Mouse (Mus musculus) stomach, embryonic 15.5 days (tissue): ENCODE results near the gene Pold4. TPM values are rescaled to one million over a fixed set of nuclear protein-coding genes. Genes with fewer than 3 reads are reported as not detected.
A peak's percentile ranks its signal among the peaks of the same experiment; 100 is the strongest.

Experiments
- ATAC-seq: fragments of 200-750 bp; cut with Nextera tagmentation; 2 replicates; pipeline ENCODE4 v1.8.0; 2017; ENCODE audit warnings: low read depth, moderate number of reproducible peaks, moderate TSS enrichment; ENCODE audit not compliant: insufficient read depth, low FRiP score
- H3K27ac ChIP-seq: fragments of 300-500 bp; sonication (generic); 2 replicates; pipeline ENCODE4 v1.5.1; 2015; ENCODE audit warnings: mild to moderate bottlenecking, inconsistent platforms
- H3K27me3 ChIP-seq: fragments of 300-500 bp; sonication (generic); replicated peaks from 2 replicates; pipeline ENCODE4 v1.6.1; 2015; ENCODE audit warnings: inconsistent platforms
- H3K36me3 ChIP-seq: fragments of 300-500 bp; sonication (generic); 2 replicates; pipeline ENCODE4 v1.6.1; 2015; ENCODE audit warnings: inconsistent platforms
- H3K4me1 ChIP-seq: fragments of 300-500 bp; sonication (generic); 2 replicates; pipeline ENCODE4 v1.6.1; 2015; ENCODE audit warnings: inconsistent platforms
- H3K4me2 ChIP-seq: fragments of 300-500 bp; sonication (generic); 2 replicates; pipeline ENCODE4 v1.6.1; 2015; ENCODE audit warnings: mild to moderate bottlenecking, inconsistent platforms
- H3K4me3 ChIP-seq: fragments of 300-500 bp; sonication (generic); replicated peaks from 2 replicates; pipeline ENCODE4 v1.5.1; 2015; ENCODE audit warnings: inconsistent platforms
- H3K9ac ChIP-seq: fragments of 300-500 bp; sonication (generic); 2 replicates; pipeline ENCODE4 v1.6.1; 2015; ENCODE audit warnings: inconsistent platforms
- H3K9me3 ChIP-seq: fragments of 300-500 bp; sonication (generic); 2 replicates; pipeline ENCODE4 v1.6.1; 2016; ENCODE audit warnings: inconsistent platforms
- WGBS: fragments of 180-500 bp; shearing (Covaris S2); methylation state at CpG from one replicate; pipeline ENCODE4 v1.1.7; 2015; 5-methylcytosine and 5-hydroxymethylcytosine counted together
- polyA plus RNA-seq: library from polyadenylated mRNA; unstranded; fragments of >200 nt; fragmentation: Nextera tagmentation; extraction: Ambion mirVana; gene quantifications from 2 replicates; pipeline ENCODE4 v1.2.1, GENCODE M21; 2015

Pold4 gene
- polyA plus RNA-seq, 1 experiment from 2014 or later, result 36.4 TPM

DNA sequence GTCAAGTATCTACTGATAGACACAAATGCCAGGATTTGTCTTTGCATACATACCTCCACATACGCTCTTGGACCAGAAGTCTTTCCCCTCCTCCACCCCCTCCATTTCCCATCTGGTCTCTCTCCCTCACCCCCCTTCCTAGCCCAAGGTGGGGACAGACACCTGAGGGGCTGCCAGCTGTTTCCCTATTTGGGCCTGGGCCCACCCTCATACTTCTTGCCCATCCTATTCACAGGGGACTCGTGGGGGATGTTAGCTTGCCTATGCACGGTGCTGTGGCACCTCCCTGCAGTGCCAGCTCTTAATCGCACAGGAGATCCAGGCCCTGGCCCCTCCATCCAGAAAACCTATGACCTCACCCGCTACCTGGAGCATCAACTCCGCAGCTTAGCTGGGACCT lies 11.8 kb upstream of the Pold4 start:
- no peak overlapping the region for H3K4me2 ChIP-seq
- no peaks in the 10 kb centered on the region for H3K36me3 ChIP-seq

DNA sequence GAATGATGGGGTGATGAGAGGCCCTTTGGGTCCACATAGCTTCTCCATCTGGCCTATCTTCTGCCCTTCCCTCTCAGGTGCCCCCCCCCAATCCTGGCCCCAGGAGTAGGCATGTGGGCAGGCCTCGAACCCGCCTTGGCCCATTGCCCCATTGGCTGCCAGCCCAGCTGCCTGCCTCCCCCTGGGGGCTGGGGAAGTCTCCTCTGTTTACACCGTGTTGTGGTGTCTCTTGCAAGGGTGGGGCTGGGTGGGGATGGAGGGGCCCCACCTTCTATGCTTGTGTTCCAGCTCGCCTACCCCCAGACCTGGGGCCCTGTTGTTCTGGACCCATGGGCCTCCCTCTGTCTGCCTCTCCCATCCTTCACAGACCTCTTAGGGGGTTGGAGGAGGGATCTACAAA lies 11.3 kb upstream of the Pold4 start:
- Histone ChIP-seq H3K4me2 (peak overlapping the region; percentile 33; the same call in 1 of the 2 replicates), H3K27me3 (no peaks in the 10 kb centered on the region), H3K4me1 (peaks cover 53% of the 10 kb centered on the region), H3K4me3 (no peak overlapping the region), H3K9ac (0 out of 2 replicates have a peak overlapping the region, but pooled peaks have one; percentile 1), H3K9me3 (no peaks in the 10 kb centered on the region), H3K27ac (peak overlapping the region; percentile 68), H3K36me3 (no peaks in the 10 kb centered on the region)
- peak; percentile 28; the same call in 1 of the 2 replicates for ATAC-seq
- WGBS, result 18% methylated on average over 4 of the region's 4 CpGs

More for the DNA sequence above, 11.8 kb upstream of the Pold4 start:
- peak overlapping the region; percentile 68; the same call in 1 of the 2 replicates for H3K27ac ChIP-seq
- WGBS, result 78% methylated on average over 6 of the region's 6 CpGs
- H3K4me1 ChIP-seq, result peaks cover 55% of the 10 kb centered on the region
- no peaks in the 10 kb centered on the region for H3K27me3 ChIP-seq
- no peak overlapping the region for H3K4me3 ChIP-seq
- H3K9me3 ChIP-seq, result no peaks in the 10 kb centered on the region
- ATAC-seq, result no peak
- H3K9ac ChIP-seq, result no peak overlapping the region

DNA sequence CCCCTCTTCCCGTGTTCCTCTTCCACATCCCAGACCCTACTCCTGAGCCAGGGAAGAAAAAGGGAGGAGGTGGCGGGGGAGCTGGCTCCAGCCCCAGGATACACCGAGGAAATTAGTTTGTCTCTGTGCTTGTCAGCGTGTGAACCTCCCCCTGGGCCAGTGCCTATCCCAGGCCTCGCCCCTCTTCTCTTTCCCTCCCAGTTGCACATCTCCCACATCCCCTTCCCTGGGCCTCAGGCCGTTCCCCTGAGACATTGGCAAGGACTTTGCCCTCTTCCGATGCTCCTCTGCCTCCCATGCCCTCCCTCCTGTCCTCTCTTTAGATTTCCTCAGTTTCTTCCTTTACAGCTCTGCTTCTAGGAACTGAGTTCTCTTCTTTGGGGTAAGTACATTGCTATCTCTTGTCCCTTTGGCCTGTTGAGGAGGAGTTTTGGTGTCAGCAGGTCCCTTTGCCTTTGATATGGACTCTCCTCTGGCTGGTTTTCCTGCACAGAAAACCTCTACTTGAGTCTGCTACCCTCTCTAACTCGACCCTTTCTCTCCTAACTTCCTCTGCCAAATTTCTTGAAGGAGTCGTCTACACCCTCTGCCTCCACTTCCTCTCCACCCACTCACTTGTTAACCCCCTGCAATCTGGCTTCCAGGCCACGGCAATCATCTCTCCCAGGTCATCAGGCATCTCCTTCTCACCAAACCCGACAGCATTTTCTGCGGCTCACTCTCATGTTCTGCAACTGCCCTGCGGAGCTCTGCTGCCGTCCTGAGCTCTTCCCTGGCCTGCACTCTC lies 10.5 kb upstream of the Pold4 start:
- Histone ChIP-seq H3K4me1 (peaks cover 48% of the 10 kb centered on the region), H3K27ac (peak overlapping the region; percentile 68), H3K9ac (peak overlapping the region; percentile 1; the same call in 1 of the 2 replicates)

DNA sequence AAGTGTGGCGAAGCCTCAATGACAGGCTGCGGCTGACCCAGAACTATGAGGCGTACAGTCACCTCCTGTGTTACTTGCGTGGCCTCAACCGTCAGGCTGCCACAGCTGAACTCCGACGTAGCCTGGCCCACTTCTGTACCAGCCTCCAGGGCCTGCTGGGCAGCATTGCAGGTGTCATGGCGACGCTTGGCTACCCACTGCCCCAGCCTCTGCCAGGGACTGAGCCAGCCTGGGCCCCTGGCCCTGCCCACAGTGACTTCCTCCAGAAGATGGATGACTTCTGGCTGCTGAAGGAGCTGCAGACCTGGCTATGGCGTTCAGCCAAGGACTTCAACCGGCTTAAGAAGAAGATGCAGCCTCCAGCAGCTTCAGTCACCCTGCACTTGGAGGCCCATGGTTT lies 9.5 kb upstream of the Pold4 start:
- 58% methylated on average over 11 of the region's 11 CpGs for WGBS
- no peaks in the 10 kb centered on the region for H3K27me3 ChIP-seq
- no peaks in the 10 kb centered on the region for H3K9me3 ChIP-seq
- peaks cover 38% of the 10 kb centered on the region for H3K4me1 ChIP-seq
- no peak overlapping the region for H3K4me3 ChIP-seq
- ATAC-seq, result no peak
- H3K9ac ChIP-seq, result no peak overlapping the region
- H3K4me2 ChIP-seq, result peak overlapping the region; percentile 33; the same call in 1 of the 2 replicates
- H3K36me3 ChIP-seq, result no peaks in the 10 kb centered on the region
- no peak overlapping the region for H3K27ac ChIP-seq

More for the DNA sequence above, 10.5 kb upstream of the Pold4 start:
- H3K4me3 ChIP-seq, result peak overlapping the region; percentile 2; the same call in 1 of the 2 replicates
- peak overlapping the region; percentile 33 for H3K4me2 ChIP-seq
- H3K27me3 ChIP-seq, result no peaks in the 10 kb centered on the region
- no peaks in the 10 kb centered on the region for H3K36me3 ChIP-seq
- peak; percentile 61 for ATAC-seq
- WGBS, result 28% methylated on average over 14 of the region's 14 CpGs
- no peaks in the 10 kb centered on the region for H3K9me3 ChIP-seq

DNA sequence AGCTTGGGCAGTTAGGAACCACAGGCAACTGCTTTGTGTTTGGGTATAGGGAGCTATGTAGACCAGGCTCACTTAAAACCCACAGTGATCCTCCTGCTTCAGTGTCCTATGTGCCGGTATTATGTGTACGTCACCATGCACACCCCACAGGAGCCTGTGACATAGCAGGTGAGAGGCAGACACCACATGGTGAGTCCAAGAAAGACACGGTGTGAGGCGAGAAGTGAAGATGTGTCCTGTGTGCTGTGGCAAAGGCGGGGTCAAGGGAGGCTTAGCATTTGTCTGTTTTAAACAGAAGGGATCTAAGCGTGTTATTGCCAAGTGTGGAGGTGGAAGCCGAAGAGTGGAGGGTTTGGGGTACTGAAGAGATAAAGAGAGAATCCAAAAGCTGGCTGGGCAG lies 4.9 kb upstream of the Pold4 start:
- H3K4me1 ChIP-seq, result peaks cover 32% of the 10 kb centered on the region
- H3K4me3 ChIP-seq, result no peak overlapping the region
- WGBS, result 88% methylated on average over 7 of the region's 7 CpGs
- H3K27ac ChIP-seq, result no peak overlapping the region
- no peaks in the 10 kb centered on the region for H3K27me3 ChIP-seq
- H3K9ac ChIP-seq, result no peak overlapping the region
- H3K9me3 ChIP-seq, result no peaks in the 10 kb centered on the region
- H3K36me3 ChIP-seq, result no peaks in the 10 kb centered on the region
- no peak for ATAC-seq
- no peak overlapping the region for H3K4me2 ChIP-seq

- H3K36me3 ChIP-seq, result no peaks in the 10 kb centered on the region
- no peak overlapping the region for H3K4me3 ChIP-seq
- H3K9me3 ChIP-seq, result no peaks in the 10 kb centered on the region
- ATAC-seq, result no peak
- peaks cover 28% of the 10 kb centered on the region for H3K4me1 ChIP-seq
- no peak overlapping the region for H3K9ac ChIP-seq
- WGBS, result 67% methylated on average over 5 of the region's 5 CpGs
- H3K27me3 ChIP-seq, result no peaks in the 10 kb centered on the region
- H3K27ac ChIP-seq, result no peak overlapping the region
- H3K4me2 ChIP-seq, result no peak overlapping the region
These were observed 4.3 kb upstream of the Pold4 start for GRCm38 (mm10) chr19:4227446-4227845.

DNA sequence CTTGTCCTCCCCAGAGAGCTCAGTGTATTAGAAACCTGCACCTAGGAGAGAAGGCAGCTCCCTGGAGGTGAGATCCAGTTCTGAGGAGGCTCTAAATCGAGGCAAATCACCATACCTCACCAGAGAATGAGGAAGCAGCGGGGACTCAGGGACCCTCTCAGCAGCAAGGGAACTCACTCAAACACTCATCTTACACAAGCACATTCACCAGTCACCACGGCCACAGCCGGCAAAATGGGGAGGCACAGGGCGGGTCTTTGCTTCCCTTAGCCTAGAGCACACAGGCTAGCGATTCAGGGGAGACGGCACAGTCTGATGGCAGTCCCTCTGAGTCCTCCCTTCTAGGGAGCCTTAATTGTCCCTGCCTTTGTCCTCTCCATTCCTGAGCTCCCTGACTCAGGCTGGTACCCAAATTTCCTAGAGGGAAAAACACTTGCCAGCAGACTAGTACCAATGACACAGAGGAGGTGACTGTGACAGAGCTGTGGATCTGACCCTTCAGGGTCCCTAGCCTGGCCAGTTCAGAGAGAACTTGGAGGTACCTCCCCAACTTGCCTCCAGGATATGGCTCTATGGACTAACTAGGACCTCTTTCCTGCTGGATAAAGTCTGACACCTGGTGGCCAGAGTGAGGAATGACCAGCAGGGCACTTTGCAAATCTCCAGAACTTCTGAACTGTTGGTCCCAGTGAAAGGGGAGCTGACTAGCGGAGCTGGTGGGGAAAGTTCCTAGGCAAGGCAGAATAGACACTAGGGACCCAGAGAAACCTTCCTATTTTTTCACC lies 3.6 kb upstream of the Pold4 start:
- Histone ChIP-seq H3K4me1 (peaks cover 29% of the 10 kb centered on the region), H3K9me3 (no peaks in the 10 kb centered on the region), H3K9ac (no peak overlapping the region), H3K4me3 (no peak overlapping the region), H3K27ac (no peak overlapping the region), H3K4me2 (no peak overlapping the region), H3K27me3 (no peaks in the 10 kb centered on the region), H3K36me3 (no peaks in the 10 kb centered on the region)
- 19% methylated on average over 8 of the region's 8 CpGs for WGBS
- ATAC-seq, result peak; percentile 17; the same call in 1 of the 2 replicates

DNA sequence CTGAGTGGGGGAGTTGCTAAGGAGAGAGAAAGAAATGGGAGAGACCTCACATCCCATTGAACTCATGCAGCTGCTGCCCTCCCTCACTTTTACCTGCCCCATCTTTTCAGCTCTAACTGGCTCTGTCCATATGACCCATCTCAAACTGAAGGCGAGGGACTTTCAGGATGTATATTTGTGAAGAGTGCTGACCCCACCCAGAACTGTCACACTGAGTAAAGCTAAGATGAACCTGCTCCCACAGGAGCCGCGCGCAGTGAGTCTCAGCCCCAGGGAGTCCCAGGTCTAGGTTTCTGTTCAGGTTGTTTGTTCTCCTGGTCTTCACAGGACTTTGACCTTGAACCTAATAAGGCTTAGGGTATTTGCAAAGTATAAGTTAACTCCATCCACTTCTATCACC lies 2.8 kb upstream of the Pold4 start:
- Histone ChIP-seq H3K4me1 (peaks cover 29% of the 10 kb centered on the region), H3K9ac (no peak overlapping the region), H3K27me3 (no peaks in the 10 kb centered on the region), H3K4me2 (no peak overlapping the region), H3K9me3 (no peaks in the 10 kb centered on the region), H3K4me3 (no peak overlapping the region), H3K36me3 (no peaks in the 10 kb centered on the region), H3K27ac (no peak overlapping the region)
- 66% methylated on average over 4 of the region's 4 CpGs for WGBS
- ATAC-seq, result no peak

DNA sequence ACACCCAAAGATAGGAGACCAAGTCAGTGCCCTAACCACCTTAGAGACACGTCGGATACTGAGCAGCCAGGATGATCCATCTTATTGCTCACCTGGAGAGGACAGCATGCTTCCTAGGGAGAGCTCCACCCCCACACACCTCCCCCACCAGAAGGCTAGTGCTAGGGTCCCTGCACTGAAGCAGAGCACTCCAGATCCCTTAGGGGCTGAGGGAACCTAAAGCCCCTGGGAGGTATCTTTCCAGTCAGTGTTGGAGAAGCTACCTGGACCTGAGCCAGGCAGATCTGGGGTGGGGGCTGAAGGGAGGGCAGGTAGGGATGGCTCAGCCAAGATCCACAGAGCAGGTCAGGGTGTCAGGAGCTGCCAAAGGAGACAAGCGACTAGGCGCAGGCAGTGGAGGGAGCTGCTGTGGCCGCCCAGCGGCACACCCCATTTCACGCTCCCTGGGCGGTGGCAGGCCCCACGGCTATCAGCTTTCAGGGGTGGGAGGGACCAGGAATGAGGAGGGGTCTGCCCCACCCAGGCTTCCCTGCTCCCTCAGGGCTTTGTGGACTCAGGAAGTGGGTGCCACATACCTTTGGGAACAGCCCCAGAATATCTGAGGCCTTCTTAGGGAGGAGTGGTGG lies 2.1 kb upstream of the Pold4 start:
- 0 out of 2 replicates have a peak overlapping the region, but pooled peaks have one; percentile 61 for H3K27ac ChIP-seq
- no peaks in the 10 kb centered on the region for H3K27me3 ChIP-seq
- 35% methylated on average over 9 of the region's 9 CpGs for WGBS
- peaks cover 29% of the 10 kb centered on the region for H3K4me1 ChIP-seq
- ATAC-seq, result peak; percentile 44
- H3K4me3 ChIP-seq, result no peak overlapping the region
- H3K9ac ChIP-seq, result no peak overlapping the region
- no peaks in the 10 kb centered on the region for H3K36me3 ChIP-seq
- H3K9me3 ChIP-seq, result no peaks in the 10 kb centered on the region
- peak overlapping the region; percentile 21 for H3K4me2 ChIP-seq

GRCm38 (mm10) chr19:4230415-4230814 lies 1.3 kb upstream of the Pold4 start:
- ATAC-seq, result no peak
- Histone ChIP-seq H3K4me3 (no peak overlapping the region), H3K9ac (no peak overlapping the region), H3K27me3 (no peaks in the 10 kb centered on the region), H3K4me1 (peaks cover 29% of the 10 kb centered on the region), H3K27ac (peak overlapping the region; percentile 61), H3K36me3 (no peaks in the 10 kb centered on the region), H3K9me3 (no peaks in the 10 kb centered on the region), H3K4me2 (no peak overlapping the region)
- WGBS, result 59% methylated on average over 8 of the region's 8 CpGs

DNA sequence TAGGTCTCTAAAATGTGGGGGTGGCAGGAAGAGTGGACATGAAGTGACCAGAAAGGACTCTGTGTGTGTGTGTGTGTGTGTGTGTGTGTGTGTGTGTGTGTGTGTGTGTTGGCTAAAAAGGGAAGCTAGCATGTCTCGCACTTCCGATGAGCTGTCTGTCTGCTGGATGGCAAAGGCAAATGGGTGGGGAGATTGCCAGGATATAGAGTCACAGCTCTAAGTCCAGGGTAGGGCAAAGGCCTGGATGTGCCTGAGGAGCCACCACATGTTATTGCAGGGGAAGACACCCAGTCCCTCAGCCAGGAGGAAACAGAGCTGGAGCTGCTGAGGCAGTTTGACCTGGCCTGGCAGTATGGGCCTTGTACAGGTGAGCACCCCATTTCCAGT lies 480 bp downstream of the Pold4 start:
- no peak for ATAC-seq
- Histone ChIP-seq H3K4me2 (peak overlapping the region; percentile 75), H3K27ac (peak overlapping the region; percentile 85), H3K36me3 (no peaks in the 10 kb centered on the region), H3K27me3 (no peaks in the 10 kb centered on the region), H3K4me3 (peak overlapping the region; percentile 51), H3K9ac (peak overlapping the region; percentile 42; the same call in 1 of the 2 replicates), H3K4me1 (peaks cover 29% of the 10 kb centered on the region), H3K9me3 (no peaks in the 10 kb centered on the region)
- WGBS, result 14% methylated on average over 2 of the region's 2 CpGs
